Mouse (Mus musculus): ENCODE data around the gene Kcnq1.

DNA sequence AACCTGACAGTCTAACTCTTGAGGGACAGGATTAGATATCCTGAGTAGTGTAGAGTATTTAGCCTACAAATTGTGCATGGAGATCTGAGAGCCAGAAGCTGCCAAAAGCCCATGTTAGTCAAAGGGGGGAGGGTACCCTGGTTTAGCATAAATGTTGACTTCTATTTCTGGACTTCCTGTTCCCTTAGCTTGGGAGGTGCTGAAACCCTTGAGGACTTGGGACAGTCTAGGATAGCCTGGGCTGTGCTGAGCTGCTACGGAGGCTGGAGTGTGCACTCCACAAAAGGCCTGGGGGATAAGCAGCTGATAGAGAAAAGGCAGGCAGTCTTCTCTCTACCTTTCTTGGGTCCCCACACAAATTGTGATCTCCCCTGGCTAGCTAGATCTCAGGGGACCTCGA is 177.5 kb downstream of the Kcnq1 start:
- TF ChIP-seq CTCF (IDR thresholded peaks at IDR 0.05; ENCODE audit: insufficient read depth, low read length), result no peak
- no peak for TF ChIP-seq POLR2A (IDR thresholded peaks at IDR 0.05; ENCODE audit: borderline replicate concordance, extremely low read depth, low read depth, low read length)
